Mouse (Mus musculus) kidney, adult 2 months (tissue): ENCODE data around the gene Cdr2. TPM values are rescaled to one million over a fixed set of nuclear protein-coding genes. Genes with fewer than 3 reads are reported as not detected.

Experiments used
- DNase-seq: peaks from one replicate; pipeline ENCODE4 v3.0.0; 2021
- H3K27ac ChIP-seq: fragments of 200-500 bp; 2 replicates; pipeline ENCODE4 v1.5.1; 2012; ENCODE audit warnings: low read depth, low read length, control low read depth, inconsistent platforms; ENCODE audit not compliant: insufficient read depth
- H3K27me3 ChIP-seq: fragments of 200-500 bp; replicated peaks from 2 replicates; pipeline ENCODE4 v1.6.1; 2012; ENCODE audit warnings: mild to moderate bottlenecking, moderate library complexity, low read length, inconsistent platforms; ENCODE audit not compliant: control insufficient read depth, insufficient read depth
- H3K36me3 ChIP-seq: fragments of 200-500 bp; 2 replicates; pipeline ENCODE4 v1.6.1; 2012; ENCODE audit warnings: mild to moderate bottlenecking, moderate library complexity, low read length, inconsistent platforms; ENCODE audit not compliant: control insufficient read depth, insufficient read depth
- H3K4me1 ChIP-seq: fragments of 200-500 bp; 2 replicates; pipeline ENCODE4 v1.6.1; 2011; ENCODE audit warnings: low read length; ENCODE audit not compliant: control insufficient read depth, insufficient read depth
- H3K4me3 ChIP-seq: fragments of 200-500 bp; 2 replicates; pipeline ENCODE4 v1.5.1; 2011; ENCODE audit warnings: mild to moderate bottlenecking, low read depth, low read length, control low read depth; ENCODE audit not compliant: insufficient read depth
- CTCF ChIP-seq: fragments of 200-500 bp; conservative IDR thresholded peaks from 2 replicates; pipeline ENCODE4 v1.5.1; 2011; ENCODE audit warnings: low read depth, mild to moderate bottlenecking, control low read depth, low read length, moderate library complexity, mixed read lengths; ENCODE audit not compliant: insufficient read depth, insufficient read length
- POLR2A ChIP-seq: fragments of 200-500 bp; IDR thresholded peaks from one replicate; pipeline ENCODE4 v1.6.1; 2011; ENCODE audit warnings: low read depth, low read length, control low read depth
- WGBS: fragments of 180-500 bp; shearing (Covaris S2); methylation state at CpG from one replicate; pipeline ENCODE4 v1.1.7; 2018; 5-methylcytosine and 5-hydroxymethylcytosine counted together
- polyA plus RNA-seq: library from polyadenylated mRNA; depleted of rRNA; stranded (reverse); fragments of >200 nt; gene quantifications from 2 replicates; pipeline ENCODE4 v1.2.3, GENCODE M21; 2012

The Cdr2 gene
- polyA plus RNA-seq, 1 experiment = 30.8 TPM

DNA sequence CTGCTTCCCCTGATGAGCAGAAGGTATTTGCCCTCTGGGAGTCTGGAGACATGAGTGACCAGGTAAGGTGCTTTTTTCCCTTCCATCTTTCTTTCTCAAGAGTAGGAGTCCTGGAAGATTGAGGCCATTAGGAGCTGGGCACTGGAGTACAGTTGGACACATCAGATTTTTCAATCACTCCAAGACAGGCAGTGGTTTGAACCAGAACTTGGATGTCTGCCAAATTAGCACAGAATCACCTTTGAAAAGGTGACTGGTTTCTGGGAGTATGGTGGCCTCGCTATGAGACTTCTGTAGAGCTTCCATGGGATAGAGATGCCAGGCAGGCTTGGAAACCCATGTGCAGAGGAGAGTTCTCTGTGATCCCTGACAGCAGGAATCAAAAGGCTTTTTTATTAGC, 39.6 kb downstream of the Cdr2 start:
- peak overlapping the region; percentile 79 for H3K4me3 ChIP-seq
- H3K27me3 ChIP-seq = no peaks in the 10 kb centered on the region
- H3K36me3 ChIP-seq = peaks cover 10% of the 10 kb centered on the region; the same call in 1 of the 2 replicates
- peak; percentile 68 for DNase-seq
- H3K27ac ChIP-seq = peak overlapping the region; percentile 94
- TF ChIP-seq CTCF (no peak), POLR2A (no peak)
- 28% methylated on average over 1 of the region's 1 CpGs for WGBS
- H3K4me1 ChIP-seq = peaks cover 15% of the 10 kb centered on the region

DNA sequence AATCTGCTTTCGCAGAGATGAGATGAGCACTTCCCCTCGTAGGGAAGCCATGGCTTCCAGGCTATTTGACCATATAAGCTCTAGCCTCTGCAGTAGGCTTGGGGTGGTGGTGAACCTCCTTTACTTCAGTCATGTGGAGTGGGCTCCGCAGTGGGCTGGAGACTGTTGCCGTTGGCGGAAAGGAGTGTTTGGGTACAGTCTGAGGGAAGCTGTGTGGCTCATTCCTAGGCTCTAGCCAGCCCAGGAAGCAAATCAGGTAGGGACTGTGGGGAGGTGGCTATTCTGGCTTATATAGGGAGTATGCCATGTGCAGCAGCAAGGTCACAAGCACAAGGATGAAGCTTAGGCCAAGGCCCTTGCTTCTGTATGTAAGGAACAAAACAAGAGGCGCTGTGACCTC, 40.9 kb downstream of the Cdr2 start:
- no peaks in the 10 kb centered on the region for H3K27me3 ChIP-seq
- H3K4me3 ChIP-seq = peak overlapping the region; percentile 79
- TF ChIP-seq POLR2A (no peak), CTCF (no peak)
- peaks cover 8% of the 10 kb centered on the region; the same call in 1 of the 2 replicates for H3K36me3 ChIP-seq
- 66% methylated on average over 6 of the region's 6 CpGs for WGBS
- peaks cover 12% of the 10 kb centered on the region for H3K4me1 ChIP-seq
- no peak for DNase-seq
- peak overlapping the region; percentile 94 for H3K27ac ChIP-seq

DNA sequence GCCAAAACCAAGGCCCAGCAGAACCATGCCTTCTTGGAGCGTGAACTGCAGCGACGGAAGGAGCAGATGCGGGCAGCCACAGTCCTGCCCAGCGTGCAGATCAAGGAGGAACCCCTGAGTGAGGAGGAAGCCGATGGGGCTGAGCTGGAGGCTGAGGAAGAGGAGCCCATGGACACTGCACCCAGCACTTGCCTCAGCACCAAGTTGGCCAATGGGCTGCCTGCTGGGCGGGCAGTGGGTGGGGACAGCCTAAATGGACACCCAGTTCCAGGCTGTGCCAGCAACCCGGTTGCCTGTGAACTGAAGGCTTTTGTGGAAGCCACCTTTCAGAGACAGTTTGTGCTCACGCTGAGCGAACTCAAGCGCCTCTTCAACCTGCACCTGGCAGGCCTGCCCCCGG, 41.8 kb downstream of the Cdr2 start:
- TF ChIP-seq POLR2A (peak; percentile 62), CTCF (no peak)
- 71% methylated on average over 12 of the region's 12 CpGs for WGBS
- Histone ChIP-seq H3K36me3 (peaks cover 5% of the 10 kb centered on the region; the same call in 1 of the 2 replicates), H3K4me3 (peak overlapping the region; percentile 79), H3K4me1 (peaks cover 10% of the 10 kb centered on the region), H3K27ac (peak overlapping the region; percentile 94), H3K27me3 (no peaks in the 10 kb centered on the region)
- peak; percentile 93 for DNase-seq

DNA sequence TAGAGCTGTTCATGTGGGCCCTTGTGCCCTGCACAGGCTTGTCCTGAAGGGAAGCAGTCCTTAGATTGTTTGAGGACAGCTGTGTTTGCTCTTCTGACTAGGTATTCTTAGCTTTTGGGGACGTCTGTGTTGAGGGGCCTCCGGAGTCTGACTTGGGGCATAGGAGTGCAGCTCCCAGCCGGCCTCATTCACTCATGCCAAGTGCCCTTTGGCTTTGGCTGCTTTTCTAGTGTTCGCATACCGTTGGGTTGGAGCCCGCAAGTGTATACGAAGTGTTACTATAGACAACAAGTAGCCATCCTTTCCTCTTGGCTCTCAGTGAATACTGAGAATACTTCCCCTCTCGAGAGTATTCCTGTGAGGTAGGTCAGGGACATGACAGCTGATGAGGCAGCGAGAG, 43.9 kb downstream of the Cdr2 start:
- Histone ChIP-seq H3K27ac (no peak overlapping the region), H3K27me3 (no peaks in the 10 kb centered on the region), H3K4me3 (no peak overlapping the region), H3K4me1 (peaks cover 4% of the 10 kb centered on the region), H3K36me3 (no peaks in the 10 kb centered on the region; the same call in 1 of the 2 replicates)
- no peak for TF ChIP-seq POLR2A
- no peak for TF ChIP-seq CTCF
- peak; percentile 62 for DNase-seq
- WGBS = 59% methylated on average over 9 of the region's 9 CpGs

DNA sequence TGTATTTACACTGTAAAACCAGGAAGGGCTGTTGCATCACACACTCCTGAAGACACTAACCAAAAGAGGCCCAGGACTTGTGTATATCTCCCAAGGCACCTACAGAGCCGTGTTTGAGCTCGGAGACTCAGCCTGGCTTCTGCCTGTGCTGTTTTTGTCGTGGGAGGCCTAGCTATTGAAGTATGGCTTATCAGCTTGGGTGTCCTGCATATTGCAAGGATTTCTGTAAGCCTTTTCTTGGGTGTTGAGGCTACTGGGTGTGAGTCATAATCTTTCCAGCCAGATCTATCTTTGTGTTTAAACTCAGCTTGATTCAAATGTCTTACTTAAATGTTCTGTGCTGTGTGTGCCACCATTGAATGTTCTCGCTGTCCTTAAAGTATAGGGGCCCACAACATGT, 45.6 kb downstream of the Cdr2 start:
- H3K4me3 ChIP-seq = no peak overlapping the region
- TF ChIP-seq POLR2A (no peak), CTCF (no peak)

DNA sequence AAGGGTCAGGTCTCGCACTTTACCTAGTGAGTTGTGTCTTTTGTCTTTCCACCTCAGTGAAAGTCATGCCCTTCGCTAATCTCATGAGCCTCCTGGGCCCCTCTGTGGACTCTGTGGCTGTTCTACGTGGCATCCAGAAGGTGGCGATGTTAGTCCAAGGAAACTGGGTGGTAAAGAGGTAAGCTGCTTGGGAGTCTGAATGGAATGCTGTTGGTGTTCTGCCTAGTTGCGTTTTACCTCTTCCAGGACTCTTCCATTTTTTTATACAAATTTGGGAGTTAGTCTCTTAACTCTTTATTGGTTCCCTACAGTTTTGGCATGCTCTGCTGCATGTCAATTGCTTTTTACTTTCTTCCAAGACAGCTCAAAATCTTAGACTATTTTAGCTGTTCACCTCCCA, 47.4 kb downstream of the Cdr2 start:
- Histone ChIP-seq H3K27me3 (no peaks in the 10 kb centered on the region), H3K4me1 (no peaks in the 10 kb centered on the region; the same call in 1 of the 2 replicates), H3K36me3 (no peaks in the 10 kb centered on the region), H3K4me3 (no peak overlapping the region), H3K27ac (no peak overlapping the region)
- peak; percentile 76 for DNase-seq
- 23% methylated on average over 5 of the region's 5 CpGs for WGBS
- TF ChIP-seq CTCF = peak; percentile 86
- no peak for TF ChIP-seq POLR2A

More for the DNA sequence above, 45.6 kb downstream of the Cdr2 start:
- 91% methylated on average over 4 of the region's 4 CpGs for WGBS
- H3K36me3 ChIP-seq = no peaks in the 10 kb centered on the region
- no peaks in the 10 kb centered on the region; the same call in 1 of the 2 replicates for H3K4me1 ChIP-seq
- H3K27me3 ChIP-seq = no peaks in the 10 kb centered on the region
- no peak for DNase-seq
- no peak overlapping the region for H3K27ac ChIP-seq

DNA sequence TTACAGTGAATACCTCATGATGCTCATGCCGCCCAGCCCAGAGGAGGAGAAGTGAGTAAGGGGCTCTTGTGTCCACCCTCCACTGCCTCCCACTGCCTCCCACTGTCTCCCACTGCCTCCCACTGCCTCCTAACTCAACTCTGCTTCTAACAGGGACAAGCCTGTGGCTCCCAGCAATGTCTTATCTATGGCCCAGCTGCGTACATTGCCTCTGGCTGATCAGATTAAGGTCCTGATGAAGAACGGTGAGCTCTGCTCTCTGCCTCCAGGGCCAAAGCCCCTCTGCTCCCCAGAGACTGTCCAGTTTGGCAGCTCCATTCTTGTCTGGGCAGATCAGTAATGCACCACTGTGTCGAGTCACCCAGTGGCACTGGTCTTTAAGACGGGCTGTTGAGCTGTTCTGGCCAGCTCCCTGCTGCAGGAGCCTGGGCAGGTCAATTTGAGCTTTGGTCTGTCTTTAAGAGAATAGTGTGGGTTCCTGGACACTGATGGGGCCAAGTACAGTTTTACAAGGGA, 48.4 kb downstream of the Cdr2 start:
- Histone ChIP-seq H3K36me3 (no peaks in the 10 kb centered on the region), H3K27ac (no peak overlapping the region), H3K27me3 (no peaks in the 10 kb centered on the region), H3K4me3 (no peak overlapping the region), H3K4me1 (no peaks in the 10 kb centered on the region; the same call in 1 of the 2 replicates)
- DNase-seq = no peak
- TF ChIP-seq POLR2A = no peak
- TF ChIP-seq CTCF = no peak
- WGBS = 69% methylated on average over 5 of the region's 5 CpGs
